Mouse (Mus musculus) lung, postnatal 4 days (tissue): Measurements from ENCODE around the gene Ccdc186.

Experiments
- DNase-seq, 2 experiments: peaks; one replicate each; pipeline ENCODE4 v3.0.0; 2021

Ccdc186 gene

GRCm38 (mm10) chr19:56750709-56751108 lies 71.3 kb downstream of the Ccdc186 start:
- DNase-seq, result no peak

- no peak for DNase-seq
Measured at GRCm38 (mm10) chr19:56749343-56749742, 72.6 kb downstream of the Ccdc186 start.

- DNase-seq, result peak in 1 of 2 experiments; percentile 32
Measured at GRCm38 (mm10) chr19:56747878-56748277, 74.1 kb downstream of the Ccdc186 start.

- DNase-seq, result no peak
Measured at GRCm38 (mm10) chr19:56746618-56747017, 75.4 kb downstream of the Ccdc186 start.

GRCm38 (mm10) chr19:56745528-56745927 lies 76.5 kb downstream of the Ccdc186 start:
- DNase-seq, result no peak

- peak in 1 of 2 experiments; percentile 40 for DNase-seq
Measured at GRCm38 (mm10) chr19:56745061-56745460, 76.9 kb downstream of the Ccdc186 start.
